Mouse (Mus musculus): ENCODE measurements around the gene Cfi. TPM values are rescaled to one million over a fixed set of nuclear protein-coding genes. Genes with fewer than 3 reads are reported as not detected.
A peak's percentile ranks its signal among the peaks of the same experiment; 100 is the strongest.

Gene Cfi
- under 1 TPM in 1 of 4 experiments, not detected in 3; 0.19 TPM for total RNA-seq (2022)

- DNase-seq (ENCODE audit: low spot score in 2 of 2): no peak
Measured at GRCm38 (mm10) chr3:129835388-129835934, at the start of gene Cfi. Cfi (plus strand) TSS chr3:129835884.

GRCm38 (mm10) chr3:129793801-129794200, 41.9 kb upstream of the Cfi start:
- no peak for DNase-seq (ENCODE audit: low spot score in 2 of 2)

GRCm38 (mm10) chr3:129797341-129797740, 38.3 kb upstream of the Cfi start:
- no peak for DNase-seq (ENCODE audit: low spot score in 2 of 2)

GRCm38 (mm10) chr3:129798551-129798950, 37.1 kb upstream of the Cfi start:
- DNase-seq (ENCODE audit: low spot score in 2 of 2): no peak

- no peak for DNase-seq (ENCODE audit: low spot score in 2 of 2)
Measured at GRCm38 (mm10) chr3:129799011-129799410, 36.7 kb upstream of the Cfi start.

GRCm38 (mm10) chr3:129803765-129804164, 31.9 kb upstream of the Cfi start, which contains the start of gene Lrit3:
Lrit3 (minus strand) TSS chr3:129804030.
- no peak for DNase-seq (ENCODE audit: low spot score in 2 of 2)

GRCm38 (mm10) chr3:129820847-129821246, 14.8 kb upstream of the Cfi start:
- DNase-seq (ENCODE audit: low spot score in 2 of 2): no peak

GRCm38 (mm10) chr3:129821736-129822135, 13.9 kb upstream of the Cfi start:
- no peak for DNase-seq (ENCODE audit: low spot score in 2 of 2)

GRCm38 (mm10) chr3:129822206-129822775, 13.4 kb upstream of the Cfi start, which contains the start of gene Rrh:
Rrh (minus strand) TSS chr3:129822587.
- no peak for DNase-seq (ENCODE audit: low spot score in 2 of 2)

- DNase-seq (ENCODE audit: low spot score in 2 of 2): no peak
Measured at GRCm38 (mm10) chr3:129823293-129823692, 12.4 kb upstream of the Cfi start.

GRCm38 (mm10) chr3:129824146-129824545, 11.5 kb upstream of the Cfi start:
- no peak for DNase-seq (ENCODE audit: low spot score in 2 of 2)

GRCm38 (mm10) chr3:129824891-129825290, 10.8 kb upstream of the Cfi start:
- DNase-seq (ENCODE audit: low spot score in 2 of 2): no peak

- no peak for DNase-seq (ENCODE audit: low spot score in 2 of 2)
Measured at GRCm38 (mm10) chr3:129826691-129827090, 9.0 kb upstream of the Cfi start.

GRCm38 (mm10) chr3:129827691-129828090, 8.0 kb upstream of the Cfi start:
- no peak for DNase-seq (ENCODE audit: low spot score in 2 of 2)

- DNase-seq (ENCODE audit: low spot score in 2 of 2): no peak
Measured at GRCm38 (mm10) chr3:129830626-129831025, 5.1 kb upstream of the Cfi start.

GRCm38 (mm10) chr3:129831035-129831568, 4.6 kb upstream of the Cfi start, which contains the start of gene Gar1:
Gar1 (minus strand) TSS chr3:129831396.
- DNase-seq (ENCODE audit: low spot score in 2 of 2): peak; percentile 93 to 94

- no peak for DNase-seq (ENCODE audit: low spot score in 2 of 2)
Measured at GRCm38 (mm10) chr3:129836051-129836697, 490 bp downstream of the Cfi start.

GRCm38 (mm10) chr3:129836965-129837364, 1.3 kb downstream of the Cfi start:
- DNase-seq (ENCODE audit: low spot score in 2 of 2): no peak

GRCm38 (mm10) chr3:129838017-129838416, 2.3 kb downstream of the Cfi start:
- DNase-seq (ENCODE audit: low spot score in 2 of 2): no peak

GRCm38 (mm10) chr3:129845868-129846267, 10.2 kb downstream of the Cfi start:
- DNase-seq (ENCODE audit: low spot score in 2 of 2): no peak

GRCm38 (mm10) chr3:129846846-129847245, 11.2 kb downstream of the Cfi start:
- DNase-seq (ENCODE audit: low spot score in 2 of 2): no peak

- DNase-seq (ENCODE audit: low spot score in 2 of 2): no peak
Measured at GRCm38 (mm10) chr3:129862592-129862991, 26.9 kb downstream of the Cfi start.
